Mouse (Mus musculus) large intestine, adult 2 months (tissue): ENCODE measurements around the gene Spag8. TPM values are rescaled to one million over a fixed set of nuclear protein-coding genes. Genes with fewer than 3 reads are reported as not detected.

ENCODE experiments used
- DNase-seq: peaks from one replicate; pipeline ENCODE4 v3.0.0-alpha.2; 2012; ENCODE audit warnings: low read depth, low spot score
- WGBS: fragments of 180-500 bp; shearing (Covaris S2); methylation state at CpG from one replicate; pipeline ENCODE4 v1.1.7; 2018; 5-methylcytosine and 5-hydroxymethylcytosine counted together
- polyA plus RNA-seq: library from polyadenylated mRNA; depleted of rRNA; stranded (reverse); fragments of >200 nt; gene quantifications from 2 replicates; pipeline ENCODE4 v1.2.3, GENCODE M21; 2012; rRNA removed

Gene Spag8
- polyA plus RNA-seq, 1 experiment = 0.38 TPM

DNA sequence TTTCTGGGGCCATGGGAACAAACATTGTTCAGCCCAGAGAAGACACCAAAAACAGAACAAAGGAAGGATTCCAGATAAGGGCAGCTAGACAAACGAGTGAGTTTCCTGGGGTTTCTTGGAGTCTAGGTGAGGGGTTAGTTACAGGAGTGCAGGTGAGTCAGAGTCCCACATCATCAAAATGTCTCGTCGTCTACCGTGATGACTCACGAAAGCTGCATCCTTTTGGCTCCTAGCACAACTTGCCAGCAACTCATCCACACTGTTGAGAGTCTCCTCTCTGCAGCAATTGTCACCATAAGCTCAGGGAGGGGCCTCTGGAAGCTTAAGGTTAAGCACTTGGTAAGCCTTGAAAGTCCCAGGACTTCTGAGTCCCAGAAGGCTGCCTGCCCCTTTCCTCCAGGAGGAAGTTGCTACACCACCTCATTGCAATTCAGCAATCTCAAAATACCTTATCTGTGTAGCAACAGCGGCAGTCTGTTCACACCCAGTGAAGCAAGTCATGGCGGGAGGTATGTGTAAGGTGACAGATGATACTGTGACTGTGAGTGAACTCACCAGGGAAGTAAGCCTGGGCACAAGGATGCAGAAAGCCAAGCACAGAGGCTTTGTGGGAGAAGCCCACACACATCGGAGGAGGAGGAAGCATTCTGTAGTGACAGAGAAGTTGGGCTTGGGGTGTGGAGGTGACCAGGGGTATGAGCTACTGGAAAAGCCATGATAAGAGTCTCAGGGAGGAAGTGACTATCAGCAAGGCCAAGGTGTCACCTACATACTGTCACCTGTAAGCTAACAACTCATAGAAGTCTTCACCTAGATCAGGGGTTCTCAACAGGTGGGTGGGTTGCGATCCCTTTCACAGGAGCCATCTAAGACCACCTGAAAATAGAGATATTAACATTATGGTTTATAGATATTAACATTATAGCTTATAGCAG is 48.4 kb downstream of the Spag8 start:
- no peak for DNase-seq
- WGBS = 47% methylated on average over 9 of the region's 9 CpGs

DNA sequence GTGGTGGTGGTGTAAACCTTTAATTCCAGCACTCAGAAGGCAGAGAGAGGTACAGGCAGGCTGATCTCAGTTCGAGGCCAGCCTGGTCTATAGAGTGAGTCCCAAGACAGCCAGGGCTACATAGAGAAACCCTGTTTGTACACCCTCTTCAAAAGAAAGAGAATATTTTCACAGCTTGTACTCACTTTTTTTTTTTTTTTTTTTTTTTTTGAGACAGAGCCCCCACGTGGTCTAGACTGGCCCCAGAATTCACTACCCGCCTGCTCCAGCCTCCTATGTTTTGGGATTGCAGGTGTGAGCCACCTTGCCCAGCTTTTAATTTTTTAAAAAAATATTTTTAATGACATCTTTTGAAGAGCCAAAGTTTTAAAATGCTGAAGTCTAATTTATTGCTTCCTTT is 49.3 kb downstream of the Spag8 start:
- no peak for DNase-seq
- 64% methylated on average over 3 of the region's 3 CpGs for WGBS

Other genes with a start within 250 kb of the Spag8 start
- 0.08 and 0.14 TPM in 2 replicates for gene Fam166b, start 224.5 kb downstream of the Spag8 start, polyA plus RNA-seq
- gene Tesk1, start 211.7 kb downstream of the Spag8 start, polyA plus RNA-seq = 49.2 and 55.0 TPM in 2 replicates
- 14.6 and 14.9 TPM in 2 replicates for gene Cd72, start 199.0 kb downstream of the Spag8 start, polyA plus RNA-seq
- gene Sit1, start 169.9 kb downstream of the Spag8 start, polyA plus RNA-seq = 1.7 and 1.8 TPM in 2 replicates
- 187 and 232 TPM in 2 replicates for gene Ccdc107, start 160.7 kb downstream of the Spag8 start, polyA plus RNA-seq
- 66.9 and 81.0 TPM in 2 replicates for gene Arhgef39, start 153.9 kb downstream of the Spag8 start, polyA plus RNA-seq
- 50.4 and 64.5 TPM in 2 replicates for gene Car9, start 146.6 kb downstream of the Spag8 start, polyA plus RNA-seq
- 118 and 122 TPM in 2 replicates for gene Tpm2, start 129.8 kb downstream of the Spag8 start, polyA plus RNA-seq
- 66.0 and 86.4 TPM in 2 replicates for gene Creb3, start 91.3 kb downstream of the Spag8 start, polyA plus RNA-seq
- 48.4 and 72.5 TPM in 2 replicates for gene Tln1, start 90.9 kb downstream of the Spag8 start, polyA plus RNA-seq
- 25.9 and 45.4 TPM in 2 replicates for gene Rgp1, start 74.9 kb downstream of the Spag8 start, polyA plus RNA-seq
- gene Gba2, start 74.7 kb downstream of the Spag8 start, polyA plus RNA-seq = 6.3 and 10.3 TPM in 2 replicates
- not detected in 2 replicates for gene Msmp, start 69.1 kb downstream of the Spag8 start, polyA plus RNA-seq
- gene Npr2, start 21.7 kb downstream of the Spag8 start, polyA plus RNA-seq = 7.3 and 9.0 TPM in 2 replicates
- 80.6 and 90.2 TPM in 2 replicates for gene Hint2, start 2.9 kb upstream of the Spag8 start, polyA plus RNA-seq
- 2.0 and 2.3 TPM in 2 replicates for gene Tmem8b, start 15.4 kb upstream of the Spag8 start, polyA plus RNA-seq
- 0.02 and 0.07 TPM in 2 replicates for gene Fam221b, start 15.6 kb upstream of the Spag8 start, polyA plus RNA-seq
- not detected in 2 replicates for gene Olfr70, start 47.2 kb upstream of the Spag8 start, polyA plus RNA-seq
- gene Olfr71, start 56.7 kb upstream of the Spag8 start, polyA plus RNA-seq = not detected in 2 replicates
- gene Hrct1, start 73.6 kb upstream of the Spag8 start, polyA plus RNA-seq = 1.9 and 2.3 TPM in 2 replicates
- 0.68 and 1.5 TPM in 2 replicates for gene Spaar, start 76.4 kb upstream of the Spag8 start, polyA plus RNA-seq
- not detected in 2 replicates for gene Olfr159, start 117.4 kb upstream of the Spag8 start, polyA plus RNA-seq
- not detected in 2 replicates for gene Olfr156, start 170.3 kb upstream of the Spag8 start, polyA plus RNA-seq
- 0.10 and 0.14 TPM in 2 replicates for gene Olfr157, start 186.6 kb upstream of the Spag8 start, polyA plus RNA-seq
- gene Olfr155, start 198.0 kb upstream of the Spag8 start, polyA plus RNA-seq = not detected in 2 replicates
- 2.5 and 4.1 TPM in 2 replicates for gene Reck, start 221.9 kb upstream of the Spag8 start, polyA plus RNA-seq